ENCODE assay signal across 18 mouse cellular contexts in the genomic region with DNA sequence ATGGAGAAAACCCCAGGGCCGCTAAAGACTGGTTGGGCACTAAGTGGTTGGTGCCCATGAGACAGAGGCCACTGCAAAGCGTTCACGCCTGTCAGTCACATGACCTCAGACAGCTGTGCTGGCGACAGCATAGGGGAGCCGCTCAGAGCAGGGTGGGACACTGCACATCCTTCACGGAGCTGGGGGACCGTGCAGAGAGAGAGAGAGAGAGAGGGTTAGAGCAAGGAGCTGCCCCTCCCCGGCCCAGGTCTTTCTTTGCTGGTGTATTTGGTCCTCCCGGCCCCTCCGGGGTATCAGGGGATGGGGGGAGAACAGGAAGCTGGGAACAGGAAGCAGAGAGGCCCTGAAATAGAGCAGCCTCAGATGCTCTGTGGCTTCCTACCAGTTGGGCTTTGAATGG.
DNase-seq lines count a peak whose midpoint lies in the region; ATAC-seq and TF ChIP-seq lines count a peak whose summit lies in the region.
"Had no signal": no experiment of that assay in that cellular context is flagged by ENCODE, and none has a peak within 500 bp of the region (broad histone marks: within the 10 kb centered on the region; RNA-seq: fewer than 3 reads in every experiment).

No protein-coding gene starts in this region.

- 0 out of 2 replicates have a peak, but pooled peaks cover 7% of the 10 kb centered on the region for H3K27me3 ChIP-seq in limb, embryonic 15.5 days
- H3K27me3 ChIP-seq in limb, embryonic 10.5 days (ENCODE audit: low read depth, poor library complexity, severe bottlenecking): 0 out of 2 replicates have a peak, but pooled peaks cover 2% of the 10 kb centered on the region

- DNase-seq in limb, embryonic 10.5 days (ENCODE audit: low spot score): no peak
- peak; percentile 33 for DNase-seq in T-cell, adult 2 months (ENCODE audit: low spot score)
- peak; percentile 70 for DNase-seq in thymus, postnatal 14 days
- DNase-seq in left cerebral cortex, adult 2 months (ENCODE audit: extremely low spot score in 1 of 2, low spot score in 2 of 2): no peak
- DNase-seq in left cerebral cortex, adult 18-20 months (ENCODE audit: low spot score in 2 of 2): no peak
- DNase-seq: adrenal gland, adult 2 months; cerebellum, postnatal 36 days; kidney, postnatal 14 days; left cerebral cortex, postnatal 4 days; right cerebral cortex, postnatal 14 days had no signal

- 72% methylated on average over 10 of the region's 10 CpGs for WGBS in limb, embryonic 15.5 days
- 83% methylated on average over 9 of the region's 10 CpGs for WGBS in limb, embryonic 10.5 days

- no peak overlapping the region for H3K9ac ChIP-seq in limb, embryonic 15.5 days
- H3K9ac ChIP-seq: hindbrain, embryonic 14.5 days; liver, embryonic 14.5 days had no signal

- H3K4me2 ChIP-seq in limb, embryonic 15.5 days: no peak overlapping the region
- H3K4me2 ChIP-seq: hindbrain, embryonic 14.5 days had no signal

- H3K4me1 ChIP-seq in limb, embryonic 15.5 days: peaks cover 4% of the 10 kb centered on the region; the same call in 1 of the 2 replicates
- H3K4me1 ChIP-seq in limb, embryonic 10.5 days: peaks cover 21% of the 10 kb centered on the region

- no peak for TF ChIP-seq CTCF in left cerebral cortex, adult 2 months (IDR thresholded peaks at IDR 0.05)

- no peak overlapping the region for H3K4me3 ChIP-seq in limb, embryonic 15.5 days
- H3K4me3 ChIP-seq in limb, embryonic 10.5 days: no peak overlapping the region
- no peak overlapping the region for H3K4me3 ChIP-seq in left cerebral cortex, adult 2 months
- H3K4me3 ChIP-seq: erythroblast, embryonic 14.5 days had no signal

- intact Hi-C loops in left cerebral cortex, adult 2 months (cut with DNase I): no loop called here

- no peaks in the 10 kb centered on the region for H3K9me3 ChIP-seq in limb, embryonic 15.5 days
- H3K9me3 ChIP-seq in limb, embryonic 10.5 days (replicated peaks): no peaks in the 10 kb centered on the region

- H3K36me3 ChIP-seq in limb, embryonic 15.5 days: no peaks in the 10 kb centered on the region
- no peaks in the 10 kb centered on the region for H3K36me3 ChIP-seq in limb, embryonic 10.5 days
- H3K36me3 ChIP-seq: G1E had no signal

- peak; percentile 20; the same call in 1 of the 2 replicates for ATAC-seq in limb, embryonic 15.5 days (ENCODE audit: insufficient number of reproducible peaks, low FRiP score, low TSS enrichment, low read depth)
- ATAC-seq in inflammation-experienced regulatory T-cells, adult 6 months: peak; percentile 40
- ATAC-seq: forebrain, embryonic 16.5 days; intestine, postnatal 0 days had no signal

- H3K27ac ChIP-seq in limb, embryonic 15.5 days: no peak overlapping the region
- no peak overlapping the region for H3K27ac ChIP-seq in limb, embryonic 10.5 days
- H3K27ac ChIP-seq in left cerebral cortex, adult 2 months: no peak overlapping the region
- H3K27ac ChIP-seq: hindbrain, embryonic 14.5 days; liver, embryonic 14.5 days had no signal

Comparison
In these comparisons a context has a peak if more than half of its experiments do, and no peak if none do; other contexts are left out.
1. DNase-seq: peak in T-cell, adult 2 months (single experiment) and thymus, postnatal 14 days (single experiment); none in limb, embryonic 10.5 days (single experiment), left cerebral cortex, adult 2 months (0 of 2) and left cerebral cortex, adult 18-20 months (0 of 2).